Mouse (Mus musculus) heart, embryonic 10.5 days (tissue): Measurements from ENCODE around the gene Zdhhc13. TPM values are rescaled to one million over a fixed set of nuclear protein-coding genes. Genes with fewer than 3 reads are reported as not detected.
A peak's percentile ranks its signal among the peaks of the same experiment; 100 is the strongest.

Experiments
- DNase-seq: peaks from one replicate; pipeline ENCODE4 v3.0.0-alpha.2; 2017; ENCODE audit warnings: low spot score
- H3K27ac ChIP-seq: fragments of 300-500 bp; sonication (generic); 2 replicates; pipeline ENCODE4 v1.5.1; 2016; ENCODE audit warnings: mild to moderate bottlenecking
- H3K27me3 ChIP-seq: fragments of 300-500 bp; sonication (generic); 2 replicates; pipeline ENCODE4 v1.6.1; 2016; ENCODE audit warnings: mild to moderate bottlenecking; ENCODE audit not compliant: poor library complexity, insufficient read depth, severe bottlenecking
- H3K36me3 ChIP-seq: fragments of 300-500 bp; sonication (generic); 2 replicates; pipeline ENCODE4 v1.6.1; 2016; ENCODE audit warnings: mild to moderate bottlenecking, moderate library complexity
- H3K4me1 ChIP-seq: fragments of 300-500 bp; sonication (generic); 2 replicates; pipeline ENCODE4 v1.6.1; 2016; ENCODE audit warnings: mild to moderate bottlenecking
- H3K4me3 ChIP-seq: fragments of 300-500 bp; sonication (generic); 2 replicates; pipeline ENCODE4 v1.5.1; 2016; ENCODE audit warnings: mild to moderate bottlenecking, moderate library complexity
- H3K9me3 ChIP-seq: fragments of 300-500 bp; sonication (generic); 2 replicates; pipeline ENCODE4 v1.6.1; 2016; ENCODE audit warnings: mild to moderate bottlenecking, moderate library complexity
- WGBS: fragments of 180-500 bp; shearing (Covaris S2); methylation state at CpG from one replicate; pipeline ENCODE4 v1.1.7; 2016; 5-methylcytosine and 5-hydroxymethylcytosine counted together
- polyA plus RNA-seq: library from polyadenylated mRNA; unstranded; fragments of >200 nt; fragmentation: Nextera tagmentation; extraction: Ambion mirVana; gene quantifications from 2 replicates; pipeline ENCODE4 v1.2.1, GENCODE M21; 2016

The Zdhhc13 gene
- polyA plus RNA-seq, 1 experiment from 2014 or later = 34.8 TPM

- WGBS = 89% methylated on average over 3 of the region's 3 CpGs
- no peaks in the 10 kb centered on the region for H3K36me3 ChIP-seq
- H3K9me3 ChIP-seq = no peaks in the 10 kb centered on the region
- peaks cover 14% of the 10 kb centered on the region; the same call in 1 of the 2 replicates for H3K4me1 ChIP-seq
- H3K27ac ChIP-seq = 0 out of 2 replicates have a peak overlapping the region, but pooled peaks have one; percentile 36
- H3K27me3 ChIP-seq = no peaks in the 10 kb centered on the region
- H3K4me3 ChIP-seq = no peak overlapping the region
- DNase-seq = no peak
Observed at GRCm38 (mm10) chr7:48855461-48855860, 66.7 kb downstream of the Zdhhc13 start.

- H3K4me3 ChIP-seq = no peak overlapping the region
- no peaks in the 10 kb centered on the region for H3K27me3 ChIP-seq
- peaks cover 9% of the 10 kb centered on the region; the same call in 1 of the 2 replicates for H3K4me1 ChIP-seq
- no peak overlapping the region for H3K27ac ChIP-seq
- no peaks in the 10 kb centered on the region for H3K36me3 ChIP-seq
- DNase-seq = no peak
- 81% methylated on average over 1 of the region's 1 CpGs for WGBS
- H3K9me3 ChIP-seq = no peaks in the 10 kb centered on the region
Observed at GRCm38 (mm10) chr7:48858257-48858656, 69.5 kb downstream of the Zdhhc13 start.

GRCm38 (mm10) chr7:48859362-48859761 is 70.6 kb downstream of the Zdhhc13 start:
- H3K27me3 ChIP-seq = no peaks in the 10 kb centered on the region
- H3K27ac ChIP-seq = no peak overlapping the region
- H3K4me3 ChIP-seq = no peak overlapping the region
- H3K9me3 ChIP-seq = no peaks in the 10 kb centered on the region
- 71% methylated on average over 4 of the region's 4 CpGs for WGBS
- no peak for DNase-seq
- H3K36me3 ChIP-seq = no peaks in the 10 kb centered on the region
- 0 out of 2 replicates have a peak, but pooled peaks cover 8% of the 10 kb centered on the region for H3K4me1 ChIP-seq

DNA sequence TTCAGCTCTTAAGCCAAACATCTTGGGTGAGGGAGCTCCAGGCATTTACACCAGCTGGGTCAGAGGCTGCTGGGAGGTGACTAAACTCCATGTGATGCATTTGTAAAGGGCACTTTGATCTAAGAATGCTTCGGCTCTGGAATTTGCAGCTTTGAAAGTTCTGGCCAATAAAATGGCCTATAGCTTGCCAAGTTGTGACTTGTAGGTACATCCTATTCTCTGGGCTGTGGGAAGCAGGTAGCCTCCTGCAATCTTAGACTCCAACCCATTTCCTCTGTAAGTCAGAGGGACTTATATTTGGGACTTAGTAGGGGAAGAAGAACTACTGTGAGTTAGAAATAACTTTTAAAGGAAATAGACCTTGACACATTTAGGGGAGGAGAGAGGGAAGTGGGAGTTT is 72.1 kb downstream of the Zdhhc13 start:
- DNase-seq = no peak
- 0 out of 2 replicates have a peak, but pooled peaks cover 8% of the 10 kb centered on the region for H3K4me1 ChIP-seq
- peaks cover 15% of the 10 kb centered on the region for H3K36me3 ChIP-seq
- no peak overlapping the region for H3K4me3 ChIP-seq
- 63% methylated on average over 1 of the region's 1 CpGs for WGBS
- no peaks in the 10 kb centered on the region for H3K9me3 ChIP-seq
- no peak overlapping the region for H3K27ac ChIP-seq
- no peaks in the 10 kb centered on the region for H3K27me3 ChIP-seq

DNA sequence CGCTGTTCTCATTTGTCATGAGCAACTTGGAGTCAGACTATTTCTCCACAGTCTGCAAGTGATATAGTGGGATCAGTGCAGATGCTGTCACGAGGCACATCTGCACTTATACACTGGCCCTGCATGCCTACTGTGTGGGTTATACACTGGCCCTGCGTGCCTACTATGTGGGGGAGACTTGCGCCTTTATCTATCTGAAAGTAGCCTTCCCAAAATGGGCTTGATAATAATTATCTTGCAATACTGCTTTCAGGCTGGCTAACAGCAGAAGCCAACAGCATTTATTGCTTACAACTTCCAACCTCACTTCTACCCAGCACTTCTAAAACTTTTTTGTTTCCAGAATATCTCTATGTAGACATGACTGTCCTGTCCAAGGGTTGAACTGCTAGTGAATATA is 73.0 kb downstream of the Zdhhc13 start:
- Histone ChIP-seq H3K27me3 (no peaks in the 10 kb centered on the region), H3K4me3 (no peak overlapping the region), H3K27ac (no peak overlapping the region), H3K36me3 (peaks cover 23% of the 10 kb centered on the region), H3K4me1 (0 out of 2 replicates have a peak, but pooled peaks cover 8% of the 10 kb centered on the region), H3K9me3 (no peaks in the 10 kb centered on the region)
- 85% methylated on average over 4 of the region's 4 CpGs for WGBS
- peak; percentile 45 for DNase-seq

- H3K4me3 ChIP-seq = no peak overlapping the region
- no peaks in the 10 kb centered on the region for H3K27me3 ChIP-seq
- H3K27ac ChIP-seq = no peak overlapping the region
- no peaks in the 10 kb centered on the region for H3K9me3 ChIP-seq
- DNase-seq = no peak
- 0 out of 2 replicates have a peak, but pooled peaks cover 8% of the 10 kb centered on the region for H3K4me1 ChIP-seq
- H3K36me3 ChIP-seq = peaks cover 47% of the 10 kb centered on the region
Observed at GRCm38 (mm10) chr7:48864199-48864598, 75.4 kb downstream of the Zdhhc13 start.

DNA sequence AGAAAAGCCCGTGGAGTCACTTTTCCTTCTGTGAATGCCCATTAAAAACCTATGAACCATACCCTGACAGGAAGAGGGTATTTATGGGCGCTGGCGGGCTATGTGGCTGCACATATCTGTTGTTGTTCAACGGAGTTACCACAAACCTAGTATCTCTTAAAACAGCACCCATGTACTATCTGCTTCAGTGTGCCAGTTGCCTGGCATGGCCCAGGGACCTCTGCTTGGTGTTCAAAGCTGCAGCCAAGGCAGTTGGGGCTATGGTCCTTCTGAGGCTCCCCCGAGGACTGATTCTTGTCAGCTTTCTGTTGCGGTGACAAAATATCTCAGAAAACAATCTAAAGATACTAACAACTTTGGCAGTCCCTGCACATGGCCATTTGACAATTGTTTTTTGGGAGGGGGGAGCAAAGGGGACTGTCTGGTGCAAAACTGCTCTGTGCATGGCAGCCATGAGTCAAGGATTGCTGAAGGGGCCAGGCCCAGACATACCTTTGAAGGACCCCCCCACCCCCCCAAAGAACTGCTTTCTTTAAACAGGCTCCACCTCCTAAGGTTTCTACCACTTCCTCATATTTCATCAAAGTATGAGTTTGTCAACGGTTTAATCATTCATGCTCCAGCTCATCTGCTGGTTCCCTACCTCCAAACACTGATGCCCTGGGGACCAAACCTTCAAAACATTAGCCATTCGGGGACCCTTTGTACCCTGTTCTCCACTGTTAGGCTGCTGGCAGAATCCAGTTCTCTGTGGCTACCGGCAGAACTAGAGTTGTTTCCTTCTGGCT is 76.1 kb downstream of the Zdhhc13 start:
- DNase-seq = no peak
- H3K9me3 ChIP-seq = no peaks in the 10 kb centered on the region
- no peak overlapping the region for H3K27ac ChIP-seq
- H3K27me3 ChIP-seq = no peaks in the 10 kb centered on the region
- H3K4me3 ChIP-seq = no peak overlapping the region
- 0 out of 2 replicates have a peak, but pooled peaks cover 8% of the 10 kb centered on the region for H3K4me1 ChIP-seq
- peaks cover 54% of the 10 kb centered on the region for H3K36me3 ChIP-seq
- 90% methylated on average over 9 of the region's 9 CpGs for WGBS

DNA sequence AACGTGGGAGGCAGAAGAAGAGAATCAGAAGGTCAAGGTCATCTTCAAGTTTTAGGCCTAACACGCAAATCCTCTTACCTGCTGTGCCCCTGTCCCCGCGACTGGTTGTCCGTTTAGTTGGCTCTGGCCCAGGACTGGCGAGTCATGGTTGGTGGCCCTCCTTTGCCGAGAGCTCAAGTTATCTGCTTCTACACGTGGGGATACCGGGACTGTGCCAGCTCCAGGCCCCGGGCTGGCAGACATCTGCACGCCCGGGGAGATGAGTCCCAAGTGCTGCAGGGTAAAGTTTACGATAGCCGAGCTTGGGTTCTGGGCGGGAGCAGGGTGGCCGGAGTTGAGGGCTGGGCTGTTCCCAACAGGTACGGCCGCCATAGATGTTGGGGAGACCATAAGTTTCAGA is 78.8 kb downstream of the Zdhhc13 start:
- WGBS = 95% methylated on average over 18 of the region's 18 CpGs

GRCm38 (mm10) chr7:48870144-48870543 is 81.3 kb downstream of the Zdhhc13 start:
- no peaks in the 10 kb centered on the region for H3K27me3 ChIP-seq
- H3K27ac ChIP-seq = no peak overlapping the region
- no peaks in the 10 kb centered on the region for H3K9me3 ChIP-seq
- H3K36me3 ChIP-seq = peaks cover 100% of the 10 kb centered on the region
- no peak overlapping the region for H3K4me3 ChIP-seq
- H3K4me1 ChIP-seq = no peaks in the 10 kb centered on the region
- WGBS = 83% methylated on average over 6 of the region's 6 CpGs
- DNase-seq = no peak

More for the DNA sequence above, 78.8 kb downstream of the Zdhhc13 start:
- Histone ChIP-seq H3K27ac (no peak overlapping the region), H3K4me1 (0 out of 2 replicates have a peak, but pooled peaks cover 4% of the 10 kb centered on the region), H3K27me3 (no peaks in the 10 kb centered on the region), H3K36me3 (peaks cover 81% of the 10 kb centered on the region), H3K4me3 (no peak overlapping the region), H3K9me3 (no peaks in the 10 kb centered on the region)
- DNase-seq = no peak

DNA sequence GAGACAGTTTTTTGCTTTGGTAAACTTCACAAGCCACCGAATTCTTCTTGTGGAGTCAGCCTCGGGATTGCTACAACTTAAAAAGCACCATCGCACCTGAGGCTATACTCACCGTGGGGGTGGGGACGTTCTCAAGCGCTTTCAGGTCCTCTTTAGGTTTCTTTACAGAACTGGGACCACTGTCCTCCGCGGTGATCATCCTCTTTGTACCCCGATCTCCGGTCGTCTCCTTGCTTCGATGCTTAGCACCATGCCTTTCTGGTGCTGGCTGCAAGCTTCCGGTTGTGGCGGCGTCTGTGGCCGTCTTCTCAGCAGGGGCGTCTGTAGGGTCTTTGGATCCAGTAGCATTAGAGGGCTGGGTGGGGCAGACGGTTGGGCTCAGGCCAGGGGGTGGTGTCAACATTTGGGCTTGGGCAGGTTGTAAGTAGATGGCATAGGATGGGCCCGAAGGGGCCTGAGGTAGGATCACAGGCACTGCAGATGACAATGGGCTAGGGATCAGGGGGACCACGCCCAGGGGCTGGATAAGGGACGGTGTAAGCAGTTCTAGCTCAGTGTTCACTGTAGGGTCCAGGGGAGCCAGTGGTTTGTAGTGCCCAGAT is 81.9 kb downstream of the Zdhhc13 start:
- no peak for DNase-seq
- no peaks in the 10 kb centered on the region for H3K27me3 ChIP-seq
- H3K27ac ChIP-seq = no peak overlapping the region
- H3K9me3 ChIP-seq = no peaks in the 10 kb centered on the region
- H3K4me1 ChIP-seq = no peaks in the 10 kb centered on the region
- H3K36me3 ChIP-seq = peaks cover 100% of the 10 kb centered on the region
- no peak overlapping the region for H3K4me3 ChIP-seq
- WGBS = 91% methylated on average over 21 of the region's 21 CpGs

DNA sequence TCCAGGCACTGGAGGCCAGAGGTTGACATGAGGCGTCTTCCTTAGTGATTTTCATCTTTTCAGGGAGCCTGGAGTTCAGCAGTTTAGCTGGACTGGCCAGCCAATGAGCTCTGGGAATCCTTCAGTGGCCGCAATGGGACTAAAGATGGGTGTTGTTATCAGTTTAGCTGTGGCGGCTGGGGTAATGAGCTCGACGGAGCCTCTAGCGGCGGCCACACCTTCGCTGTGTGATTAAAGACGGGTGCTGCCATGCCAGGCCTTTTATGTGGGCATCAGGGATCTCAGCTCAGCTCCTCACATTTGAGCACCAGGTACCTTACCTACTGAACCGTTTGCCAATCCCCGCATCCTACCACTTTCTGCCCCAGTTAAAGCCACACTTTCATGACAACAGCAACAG is 82.5 kb downstream of the Zdhhc13 start:
- H3K4me3 ChIP-seq = no peak overlapping the region
- WGBS = 80% methylated on average over 11 of the region's 11 CpGs
- no peak overlapping the region for H3K27ac ChIP-seq
- H3K4me1 ChIP-seq = no peaks in the 10 kb centered on the region
- no peaks in the 10 kb centered on the region for H3K9me3 ChIP-seq
- H3K36me3 ChIP-seq = peaks cover 100% of the 10 kb centered on the region
- no peak for DNase-seq
- no peaks in the 10 kb centered on the region for H3K27me3 ChIP-seq

GRCm38 (mm10) chr7:48875096-48875495 is 86.3 kb downstream of the Zdhhc13 start:
- 91% methylated on average over 14 of the region's 14 CpGs for WGBS
- Histone ChIP-seq H3K4me3 (no peak overlapping the region), H3K27ac (no peak overlapping the region), H3K36me3 (peaks cover 84% of the 10 kb centered on the region), H3K27me3 (no peaks in the 10 kb centered on the region), H3K9me3 (no peaks in the 10 kb centered on the region), H3K4me1 (peaks cover 8% of the 10 kb centered on the region)
- DNase-seq = no peak

DNA sequence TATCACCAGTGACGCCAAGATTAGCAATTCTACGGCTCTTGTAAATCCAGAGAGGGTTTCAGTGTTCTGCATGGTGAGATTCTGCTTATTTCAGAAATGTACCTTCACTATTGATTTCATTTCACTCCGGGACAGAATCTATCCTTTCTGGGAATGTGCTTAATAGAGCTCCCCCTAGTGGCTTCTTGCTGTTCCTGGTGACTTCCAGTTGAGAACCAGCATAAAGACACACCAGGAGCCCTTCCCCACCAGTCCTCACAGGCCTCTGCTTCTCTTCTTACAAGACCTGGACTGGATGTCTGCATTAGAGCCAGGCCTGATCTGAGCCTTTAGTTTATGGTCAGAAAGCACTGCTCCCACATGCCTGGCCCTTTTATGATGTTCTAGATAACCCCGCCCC is 87.7 kb downstream of the Zdhhc13 start:
- Histone ChIP-seq H3K27me3 (no peaks in the 10 kb centered on the region), H3K27ac (no peak overlapping the region), H3K4me3 (no peak overlapping the region), H3K36me3 (peaks cover 69% of the 10 kb centered on the region), H3K9me3 (no peaks in the 10 kb centered on the region), H3K4me1 (peaks cover 8% of the 10 kb centered on the region)
- 68% methylated on average over 4 of the region's 4 CpGs for WGBS
- DNase-seq = no peak
